Mouse (Mus musculus): ENCODE data around the gene Astn2. TPM values are rescaled to one million over a fixed set of nuclear protein-coding genes. Genes with fewer than 3 reads are reported as not detected.

Gene Astn2
- polyA plus RNA-seq, 1 experiment from 2014 or later: 0.18 TPM

- no peak for TF ChIP-seq CTCF (IDR thresholded peaks at IDR 0.05; ENCODE audit: low read depth)
- 38% methylated on average over 5 of the region's 5 CpGs for WGBS
Measured at GRCm38 (mm10) chr4:65642611-65643010, 761.8 kb downstream of the Astn2 start.

GRCm38 (mm10) chr4:65638231-65638630 is 766.2 kb downstream of the Astn2 start:
- 85% methylated on average over 3 of the region's 3 CpGs for WGBS
- Histone ChIP-seq H3K9ac (ENCODE audit: low read depth, low read length) (no peak overlapping the region), H3K4me2 (replicated peaks; ENCODE audit: low read depth) (no peak overlapping the region)

More at GRCm38 (mm10) chr4:65642611-65643010, 761.8 kb downstream of the Astn2 start:
- no peaks in the 10 kb centered on the region for H3K27me3 ChIP-seq (replicated peaks; ENCODE audit: control insufficient read depth, insufficient read depth, low read length)
- no peaks in the 10 kb centered on the region for H3K4me1 ChIP-seq (replicated peaks; ENCODE audit: control insufficient read depth, insufficient read depth, low read length)
- H3K9ac ChIP-seq (ENCODE audit: low read depth, low read length): no peak overlapping the region
- ATAC-seq: no peak
- H3K27ac ChIP-seq (ENCODE audit: low read depth, low read length): no peak overlapping the region
- no peaks in the 10 kb centered on the region for H3K36me3 ChIP-seq (ENCODE audit: control insufficient read depth, insufficient read depth)
- H3K4me2 ChIP-seq (replicated peaks; ENCODE audit: low read depth): no peak overlapping the region
- no peaks in the 10 kb centered on the region for H3K9me3 ChIP-seq (ENCODE audit: control insufficient read depth)
- no peak overlapping the region for H3K4me3 ChIP-seq (ENCODE audit: low read depth, low read length)

GRCm38 (mm10) chr4:65620125-65620524 is 784.3 kb downstream of the Astn2 start:
- Histone ChIP-seq H3K4me3 (ENCODE audit: low read depth, low read length) (no peak overlapping the region), H3K9ac (ENCODE audit: low read depth, low read length) (no peak overlapping the region), H3K4me1 (replicated peaks; ENCODE audit: control insufficient read depth, insufficient read depth, low read length) (no peaks in the 10 kb centered on the region), H3K27ac (ENCODE audit: low read depth, low read length) (no peak overlapping the region), H3K4me2 (replicated peaks; ENCODE audit: low read depth) (no peak overlapping the region), H3K9me3 (ENCODE audit: control insufficient read depth) (no peaks in the 10 kb centered on the region), H3K27me3 (replicated peaks; ENCODE audit: control insufficient read depth, insufficient read depth, low read length) (no peaks in the 10 kb centered on the region), H3K36me3 (ENCODE audit: control insufficient read depth, insufficient read depth) (peaks cover 11% of the 10 kb centered on the region)
- no peak for ATAC-seq
- WGBS: 77% methylated on average over 3 of the region's 3 CpGs
- TF ChIP-seq CTCF (IDR thresholded peaks at IDR 0.05; ENCODE audit: low read depth): no peak

More at GRCm38 (mm10) chr4:65638231-65638630, 766.2 kb downstream of the Astn2 start:
- Histone ChIP-seq H3K27me3 (replicated peaks; ENCODE audit: control insufficient read depth, insufficient read depth, low read length) (no peaks in the 10 kb centered on the region), H3K27ac (ENCODE audit: low read depth, low read length) (no peak overlapping the region), H3K4me3 (ENCODE audit: low read depth, low read length) (no peak overlapping the region), H3K36me3 (ENCODE audit: control insufficient read depth, insufficient read depth) (no peaks in the 10 kb centered on the region), H3K9me3 (ENCODE audit: control insufficient read depth) (no peaks in the 10 kb centered on the region), H3K4me1 (replicated peaks; ENCODE audit: control insufficient read depth, insufficient read depth, low read length) (no peaks in the 10 kb centered on the region)
- no peak for ATAC-seq
- no peak for TF ChIP-seq CTCF (IDR thresholded peaks at IDR 0.05; ENCODE audit: low read depth)

- Histone ChIP-seq H3K27me3 (replicated peaks; ENCODE audit: control insufficient read depth, insufficient read depth, low read length) (no peaks in the 10 kb centered on the region), H3K4me1 (replicated peaks; ENCODE audit: control insufficient read depth, insufficient read depth, low read length) (no peaks in the 10 kb centered on the region), H3K4me2 (replicated peaks; ENCODE audit: low read depth) (no peak overlapping the region), H3K9ac (ENCODE audit: low read depth, low read length) (no peak overlapping the region), H3K4me3 (ENCODE audit: low read depth, low read length) (no peak overlapping the region), H3K36me3 (ENCODE audit: control insufficient read depth, insufficient read depth) (peaks cover 33% of the 10 kb centered on the region), H3K9me3 (ENCODE audit: control insufficient read depth) (no peaks in the 10 kb centered on the region), H3K27ac (ENCODE audit: low read depth, low read length) (peak overlapping the region; percentile 41; the same call in 1 of the 2 replicates)
- TF ChIP-seq CTCF (IDR thresholded peaks at IDR 0.05; ENCODE audit: low read depth): no peak
- ATAC-seq: no peak
- 98% methylated on average over 14 of the region's 14 CpGs for WGBS
Measured at GRCm38 (mm10) chr4:65613135-65613534, 791.3 kb downstream of the Astn2 start.

- peaks cover 5% of the 10 kb centered on the region; the same call in 1 of the 2 replicates for H3K4me1 ChIP-seq (replicated peaks; ENCODE audit: control insufficient read depth, insufficient read depth, low read length)
- no peak for TF ChIP-seq CTCF (IDR thresholded peaks at IDR 0.05; ENCODE audit: low read depth)
- no peak for ATAC-seq
- H3K4me3 ChIP-seq (ENCODE audit: low read depth, low read length): no peak overlapping the region
- H3K36me3 ChIP-seq (ENCODE audit: control insufficient read depth, insufficient read depth): peaks cover 29% of the 10 kb centered on the region
- WGBS: 75% methylated on average over 6 of the region's 6 CpGs
- no peaks in the 10 kb centered on the region for H3K27me3 ChIP-seq (replicated peaks; ENCODE audit: control insufficient read depth, insufficient read depth, low read length)
- H3K9ac ChIP-seq (ENCODE audit: low read depth, low read length): no peak overlapping the region
- no peak overlapping the region for H3K27ac ChIP-seq (ENCODE audit: low read depth, low read length)
- no peaks in the 10 kb centered on the region for H3K9me3 ChIP-seq (ENCODE audit: control insufficient read depth)
- no peak overlapping the region for H3K4me2 ChIP-seq (replicated peaks; ENCODE audit: low read depth)
Measured at GRCm38 (mm10) chr4:65610896-65611295, 793.5 kb downstream of the Astn2 start.

GRCm38 (mm10) chr4:65610329-65610728 is 794.1 kb downstream of the Astn2 start:
- Histone ChIP-seq H3K9ac (ENCODE audit: low read depth, low read length) (no peak overlapping the region), H3K4me2 (replicated peaks; ENCODE audit: low read depth) (no peak overlapping the region), H3K4me1 (replicated peaks; ENCODE audit: control insufficient read depth, insufficient read depth, low read length) (peaks cover 5% of the 10 kb centered on the region; the same call in 1 of the 2 replicates), H3K36me3 (ENCODE audit: control insufficient read depth, insufficient read depth) (peaks cover 24% of the 10 kb centered on the region), H3K4me3 (ENCODE audit: low read depth, low read length) (no peak overlapping the region), H3K9me3 (ENCODE audit: control insufficient read depth) (no peaks in the 10 kb centered on the region), H3K27me3 (replicated peaks; ENCODE audit: control insufficient read depth, insufficient read depth, low read length) (no peaks in the 10 kb centered on the region), H3K27ac (ENCODE audit: low read depth, low read length) (no peak overlapping the region)
- no peak for TF ChIP-seq CTCF (IDR thresholded peaks at IDR 0.05; ENCODE audit: low read depth)
- no peak for ATAC-seq
- WGBS: 60% methylated on average over 5 of the region's 5 CpGs

- Histone ChIP-seq H3K4me1 (replicated peaks; ENCODE audit: control insufficient read depth, insufficient read depth, low read length) (peaks cover 5% of the 10 kb centered on the region; the same call in 1 of the 2 replicates), H3K4me2 (replicated peaks; ENCODE audit: low read depth) (no peak overlapping the region), H3K36me3 (ENCODE audit: control insufficient read depth, insufficient read depth) (peaks cover 2% of the 10 kb centered on the region), H3K27me3 (replicated peaks; ENCODE audit: control insufficient read depth, insufficient read depth, low read length) (no peaks in the 10 kb centered on the region), H3K9me3 (ENCODE audit: control insufficient read depth) (no peaks in the 10 kb centered on the region), H3K27ac (ENCODE audit: low read depth, low read length) (no peak overlapping the region), H3K4me3 (ENCODE audit: low read depth, low read length) (no peak overlapping the region), H3K9ac (ENCODE audit: low read depth, low read length) (no peak overlapping the region)
- TF ChIP-seq CTCF (IDR thresholded peaks at IDR 0.05; ENCODE audit: low read depth): no peak
- ATAC-seq: no peak
- WGBS: 90% methylated on average over 4 of the region's 4 CpGs
Measured at GRCm38 (mm10) chr4:65608112-65608511, 796.3 kb downstream of the Astn2 start.
